Mouse (Mus musculus) heart, adult 2 months (tissue): ENCODE data around the gene 4930402F06Rik.

Experiments used
- CTCF ChIP-seq: fragments of 200-600 bp; IDR thresholded peaks from 2 replicates; pipeline ENCODE4 v1.8.1; 2022; ENCODE audit warnings: antibody characterized with exemption, mild to moderate bottlenecking, moderate library complexity
- EP300 ChIP-seq: fragments of 200-500 bp; IDR thresholded peaks from 2 replicates; pipeline ENCODE4 v1.6.1; 2011; ENCODE audit warnings: low read depth, low read length, control low read depth; ENCODE audit not compliant: insufficient read depth
- POLR2A ChIP-seq: fragments of 200-500 bp; IDR thresholded peaks from 2 replicates; pipeline ENCODE4 v1.6.1; 2011; ENCODE audit warnings: mild to moderate bottlenecking, low read depth, low read length, control low read depth; ENCODE audit not compliant: insufficient read depth

DNA sequence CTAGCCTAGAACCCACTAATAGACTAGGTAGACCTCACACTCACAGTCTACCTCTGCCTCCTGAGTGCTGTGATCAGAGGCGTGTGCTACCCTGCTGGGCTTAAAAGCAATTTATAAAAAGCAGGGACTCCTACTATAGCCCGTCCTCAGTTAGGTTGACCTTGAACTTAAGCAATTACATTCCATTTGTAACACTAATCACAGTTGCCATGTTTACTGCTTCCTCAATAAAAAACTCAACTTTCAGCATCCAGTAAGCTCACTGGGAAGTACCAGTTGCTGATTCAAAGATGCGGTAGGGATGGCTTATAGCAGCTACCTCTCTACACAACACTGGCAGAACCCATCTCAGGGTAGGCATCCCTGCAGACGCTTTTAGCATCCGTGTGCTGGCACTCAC lies 46.4 kb upstream of the 4930402F06Rik start:
- TF ChIP-seq CTCF = no peak
- no peak for TF ChIP-seq POLR2A
- no peak for TF ChIP-seq EP300
